In the genomic region with DNA sequence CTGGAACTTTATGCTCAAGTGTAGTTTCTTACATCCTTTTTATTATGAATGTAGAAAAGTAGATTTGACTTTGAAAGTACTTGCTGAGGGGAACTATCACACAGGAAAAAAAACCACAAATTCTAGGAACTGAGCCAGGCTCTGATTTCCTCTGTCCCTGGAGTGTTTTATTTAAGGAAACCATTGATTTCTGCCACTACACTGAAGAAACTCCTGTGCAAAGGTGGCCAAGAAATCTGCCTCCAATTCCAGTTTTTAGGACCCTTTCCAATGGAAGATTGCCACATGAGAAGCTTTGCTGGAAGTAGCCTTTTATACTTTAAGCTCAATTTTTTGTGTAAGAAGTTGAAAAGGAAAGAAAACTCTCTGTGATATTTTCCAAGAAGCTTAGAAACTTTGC, we compare ENCODE assay signal across 11 mouse cellular contexts.
A peak's percentile ranks its signal among the peaks of the same experiment; 100 is the strongest.
DNase-seq lines count a peak whose midpoint lies in the region.
"Had no signal": no experiment of that assay in that cellular context is flagged by ENCODE, and none has a peak within 500 bp of the region (broad histone marks: within the 10 kb centered on the region; RNA-seq: fewer than 3 reads in every experiment).

No protein-coding gene starts in this region.

- peak; percentile 2 to 16 for DNase-seq in cerebellum, postnatal 10 days
- no peak for DNase-seq in cerebellum, adult 8-10 months
- peak; percentile 3 for DNase-seq in kidney, postnatal 14 days
- DNase-seq in kidney, postnatal 4 days: no peak
- peak; percentile 16 to 35 for DNase-seq in right cerebral cortex, adult 2 months (ENCODE audit: low spot score in 2 of 2)
- DNase-seq in right cerebral cortex, postnatal 4 days: no peak
- DNase-seq in spleen, postnatal 36 days (ENCODE audit: low spot score in 2 of 2): no peak
- no peak for DNase-seq in spleen, adult 18-20 months
- DNase-seq: gastrocnemius, postnatal 25 days; heart, postnatal 36 days; thymus, postnatal 25 days had no signal

Comparison
In these comparisons a context has a peak if more than half of its experiments do, and no peak if none do; other contexts are left out.
1. DNase-seq: peak in cerebellum, postnatal 10 days (2 of 2), kidney, postnatal 14 days (single experiment) and right cerebral cortex, adult 2 months (2 of 2); none in cerebellum, adult 8-10 months (single experiment), kidney, postnatal 4 days (0 of 2), right cerebral cortex, postnatal 4 days (single experiment), spleen, postnatal 36 days (0 of 2) and spleen, adult 18-20 months (0 of 2).